Mouse (Mus musculus): ENCODE data around the gene Tram2. TPM values are rescaled to one million over a fixed set of nuclear protein-coding genes. Genes with fewer than 3 reads are reported as not detected.

Gene Tram2
- polyA plus RNA-seq, 1 experiment from 2014 or later, result 5.0 TPM

- Histone ChIP-seq H3K4me3 (peak overlapping the region; percentile 68), H3K9me3 (no peaks in the 10 kb centered on the region), H3K27me3 (ENCODE audit: insufficient read depth, poor library complexity, severe bottlenecking) (no peaks in the 10 kb centered on the region), H3K27ac (peak overlapping the region; percentile 96), H3K4me1 (replicated peaks) (peaks cover 57% of the 10 kb centered on the region), H3K36me3 (no peaks in the 10 kb centered on the region)
- DNase-seq (ENCODE audit: low spot score), result no peak
- WGBS, result 1% methylated on average over 36 of the region's 36 CpGs
These were observed 381 bp downstream of the Tram2 start for GRCm38 (mm10) chr1:21078481-21079214.

GRCm38 (mm10) chr1:21077619-21078018, 1.4 kb downstream of the Tram2 start:
- no peaks in the 10 kb centered on the region for H3K36me3 ChIP-seq
- 83% methylated on average over 7 of the region's 7 CpGs for WGBS
- H3K4me1 ChIP-seq (replicated peaks), result peaks cover 63% of the 10 kb centered on the region
- H3K4me3 ChIP-seq, result peak overlapping the region; percentile 68
- no peaks in the 10 kb centered on the region for H3K27me3 ChIP-seq (ENCODE audit: insufficient read depth, poor library complexity, severe bottlenecking)
- no peaks in the 10 kb centered on the region for H3K9me3 ChIP-seq
- H3K27ac ChIP-seq, result no peak overlapping the region
- DNase-seq (ENCODE audit: low spot score), result no peak

- Histone ChIP-seq H3K27ac (no peak overlapping the region), H3K36me3 (no peaks in the 10 kb centered on the region), H3K4me1 (replicated peaks) (peaks cover 63% of the 10 kb centered on the region), H3K4me3 (peak overlapping the region; percentile 68), H3K9me3 (no peaks in the 10 kb centered on the region), H3K27me3 (ENCODE audit: insufficient read depth, poor library complexity, severe bottlenecking) (no peaks in the 10 kb centered on the region)
- 51% methylated on average over 5 of the region's 5 CpGs for WGBS
- no peak for DNase-seq (ENCODE audit: low spot score)
These were observed 1.8 kb downstream of the Tram2 start for GRCm38 (mm10) chr1:21077191-21077590.

- no peaks in the 10 kb centered on the region for H3K9me3 ChIP-seq
- peak overlapping the region; percentile 30 for H3K4me3 ChIP-seq
- H3K36me3 ChIP-seq, result no peaks in the 10 kb centered on the region
- peaks cover 63% of the 10 kb centered on the region for H3K4me1 ChIP-seq (replicated peaks)
- WGBS, result 14% methylated on average over 6 of the region's 6 CpGs
- H3K27me3 ChIP-seq (ENCODE audit: insufficient read depth, poor library complexity, severe bottlenecking), result no peaks in the 10 kb centered on the region
- peak overlapping the region; percentile 77 for H3K27ac ChIP-seq
- no peak for DNase-seq (ENCODE audit: low spot score)
These were observed 3.0 kb downstream of the Tram2 start for GRCm38 (mm10) chr1:21075986-21076495.

- Histone ChIP-seq H3K36me3 (no peaks in the 10 kb centered on the region), H3K27ac (peak overlapping the region; percentile 77), H3K4me3 (no peak overlapping the region), H3K4me1 (replicated peaks) (peaks cover 66% of the 10 kb centered on the region), H3K9me3 (no peaks in the 10 kb centered on the region), H3K27me3 (ENCODE audit: insufficient read depth, poor library complexity, severe bottlenecking) (no peaks in the 10 kb centered on the region)
- peak; percentile 53 for DNase-seq (ENCODE audit: low spot score)
- 24% methylated on average over 5 of the region's 5 CpGs for WGBS
These were observed 4.8 kb downstream of the Tram2 start for GRCm38 (mm10) chr1:21074231-21074630.

- Histone ChIP-seq H3K27ac (peak overlapping the region; percentile 77; the same call in 1 of the 2 replicates), H3K27me3 (ENCODE audit: insufficient read depth, poor library complexity, severe bottlenecking) (no peaks in the 10 kb centered on the region), H3K4me1 (replicated peaks) (peaks cover 57% of the 10 kb centered on the region), H3K36me3 (0 out of 2 replicates have a peak, but pooled peaks cover 2% of the 10 kb centered on the region), H3K4me3 (no peak overlapping the region), H3K9me3 (no peaks in the 10 kb centered on the region)
- 87% methylated on average over 12 of the region's 12 CpGs for WGBS
- DNase-seq (ENCODE audit: low spot score), result no peak
These were observed 6.1 kb downstream of the Tram2 start for GRCm38 (mm10) chr1:21072875-21073444.

GRCm38 (mm10) chr1:21070658-21071057, 8.4 kb downstream of the Tram2 start:
- DNase-seq (ENCODE audit: low spot score), result no peak
- Histone ChIP-seq H3K36me3 (peaks cover 16% of the 10 kb centered on the region; the same call in 1 of the 2 replicates), H3K9me3 (peaks cover 5% of the 10 kb centered on the region; the same call in 1 of the 2 replicates), H3K4me3 (no peak overlapping the region), H3K27ac (no peak overlapping the region), H3K27me3 (ENCODE audit: insufficient read depth, poor library complexity, severe bottlenecking) (no peaks in the 10 kb centered on the region), H3K4me1 (replicated peaks) (peaks cover 34% of the 10 kb centered on the region)
- WGBS, result 82% methylated on average over 13 of the region's 13 CpGs

GRCm38 (mm10) chr1:21069830-21070522, 9.1 kb downstream of the Tram2 start:
- Histone ChIP-seq H3K27ac (no peak overlapping the region), H3K4me3 (no peak overlapping the region), H3K9me3 (peaks cover 5% of the 10 kb centered on the region; the same call in 1 of the 2 replicates), H3K4me1 (replicated peaks) (peaks cover 28% of the 10 kb centered on the region), H3K27me3 (ENCODE audit: insufficient read depth, poor library complexity, severe bottlenecking) (no peaks in the 10 kb centered on the region), H3K36me3 (peaks cover 16% of the 10 kb centered on the region; the same call in 1 of the 2 replicates)
- 77% methylated on average over 12 of the region's 12 CpGs for WGBS
- DNase-seq (ENCODE audit: low spot score), result no peak

GRCm38 (mm10) chr1:21068491-21068890, 10.5 kb downstream of the Tram2 start:
- no peak overlapping the region for H3K27ac ChIP-seq
- 82% methylated on average over 1 of the region's 1 CpGs for WGBS
- H3K4me3 ChIP-seq, result no peak overlapping the region
- H3K9me3 ChIP-seq, result peaks cover 5% of the 10 kb centered on the region; the same call in 1 of the 2 replicates
- H3K4me1 ChIP-seq (replicated peaks), result peaks cover 13% of the 10 kb centered on the region
- no peak for DNase-seq (ENCODE audit: low spot score)
- no peaks in the 10 kb centered on the region for H3K27me3 ChIP-seq (ENCODE audit: insufficient read depth, poor library complexity, severe bottlenecking)
- peaks cover 21% of the 10 kb centered on the region for H3K36me3 ChIP-seq

GRCm38 (mm10) chr1:21067536-21068221, 11.3 kb downstream of the Tram2 start:
- H3K27me3 ChIP-seq (ENCODE audit: insufficient read depth, poor library complexity, severe bottlenecking), result no peaks in the 10 kb centered on the region
- H3K27ac ChIP-seq, result no peak overlapping the region
- H3K9me3 ChIP-seq, result peaks cover 5% of the 10 kb centered on the region; the same call in 1 of the 2 replicates
- H3K36me3 ChIP-seq, result peaks cover 21% of the 10 kb centered on the region
- 92% methylated on average over 11 of the region's 11 CpGs for whole genome bisulfite sequencing
- H3K4me3 ChIP-seq, result no peak overlapping the region
- no peak for DNase-seq (ENCODE audit: low spot score)
- H3K4me1 ChIP-seq (replicated peaks), result peaks cover 9% of the 10 kb centered on the region; the same call in 1 of the 2 replicates

GRCm38 (mm10) chr1:21064153-21064552, 14.9 kb downstream of the Tram2 start:
- 94% methylated on average over 5 of the region's 5 CpGs for WGBS
- Histone ChIP-seq H3K36me3 (peaks cover 32% of the 10 kb centered on the region), H3K9me3 (peaks cover 5% of the 10 kb centered on the region; the same call in 1 of the 2 replicates), H3K27ac (no peak overlapping the region), H3K4me3 (no peak overlapping the region), H3K27me3 (ENCODE audit: insufficient read depth, poor library complexity, severe bottlenecking) (no peaks in the 10 kb centered on the region), H3K4me1 (replicated peaks) (no peaks in the 10 kb centered on the region)
- no peak for DNase-seq (ENCODE audit: low spot score)

- H3K4me1 ChIP-seq (replicated peaks), result no peaks in the 10 kb centered on the region
- H3K27ac ChIP-seq, result no peak overlapping the region
- H3K36me3 ChIP-seq, result peaks cover 25% of the 10 kb centered on the region
- no peaks in the 10 kb centered on the region for H3K27me3 ChIP-seq (ENCODE audit: insufficient read depth, poor library complexity, severe bottlenecking)
- H3K9me3 ChIP-seq, result 0 out of 2 replicates have a peak, but pooled peaks cover 3% of the 10 kb centered on the region
- no peak overlapping the region for H3K4me3 ChIP-seq
- 91% methylated on average over 5 of the region's 5 CpGs for WGBS
- no peak for DNase-seq (ENCODE audit: low spot score)
These were observed 19.5 kb downstream of the Tram2 start for GRCm38 (mm10) chr1:21059385-21060109.
